Mouse (Mus musculus) spleen, postnatal 36 days (tissue): Measurements from ENCODE around the gene Ptprg.

ENCODE experiments used
- DNase-seq, 2 experiments: peaks; one replicate each; pipeline ENCODE4 v3.0.0; 2022; ENCODE audit warnings: low spot score in 2 of 2, mixed read lengths in 1 of 2

Ptprg gene

GRCm38 (mm10) chr14:11553273-11553665, at the start of gene Ptprg:
Ptprg (plus strand) TSS chr14:11553532.
- peak in 1 of 2 experiments; percentile 7 for DNase-seq

- DNase-seq = no peak
These were observed 49.4 kb upstream of the Ptprg start for GRCm38 (mm10) chr14:11503803-11504365.

- DNase-seq = no peak
These were observed 43.2 kb upstream of the Ptprg start for GRCm38 (mm10) chr14:11510173-11510572.

- no peak for DNase-seq
These were observed 34.2 kb upstream of the Ptprg start for GRCm38 (mm10) chr14:11519171-11519570.

GRCm38 (mm10) chr14:11523052-11523451, 30.3 kb upstream of the Ptprg start:
- no peak for DNase-seq

GRCm38 (mm10) chr14:11529591-11529990, 23.7 kb upstream of the Ptprg start:
- DNase-seq = no peak

- DNase-seq = no peak
These were observed 18.9 kb upstream of the Ptprg start for GRCm38 (mm10) chr14:11534456-11534855.

GRCm38 (mm10) chr14:11536121-11536520, 17.2 kb upstream of the Ptprg start:
- no peak for DNase-seq

- no peak for DNase-seq
These were observed 1.4 kb upstream of the Ptprg start for GRCm38 (mm10) chr14:11551892-11552291.

- DNase-seq = no peak
These were observed 635 bp upstream of the Ptprg start for GRCm38 (mm10) chr14:11552521-11553272.

GRCm38 (mm10) chr14:11553679-11554305, 460 bp downstream of the Ptprg start:
- no peak for DNase-seq

- no peak for DNase-seq
These were observed 1.1 kb downstream of the Ptprg start for GRCm38 (mm10) chr14:11554306-11555041.

- no peak for DNase-seq
These were observed 1.7 kb downstream of the Ptprg start for GRCm38 (mm10) chr14:11555061-11555501.

GRCm38 (mm10) chr14:11555521-11556355, 2.4 kb downstream of the Ptprg start:
- DNase-seq = no peak

GRCm38 (mm10) chr14:11556356-11557130, 3.2 kb downstream of the Ptprg start:
- DNase-seq = no peak

- no peak for DNase-seq
These were observed 5.2 kb downstream of the Ptprg start for GRCm38 (mm10) chr14:11558496-11558895.

GRCm38 (mm10) chr14:11560641-11561232, 7.4 kb downstream of the Ptprg start:
- DNase-seq = no peak

- DNase-seq = no peak
These were observed 8.1 kb downstream of the Ptprg start for GRCm38 (mm10) chr14:11561397-11561796.

- DNase-seq = no peak
These were observed 9.5 kb downstream of the Ptprg start for GRCm38 (mm10) chr14:11562870-11563269.

- DNase-seq = no peak
These were observed 10.3 kb downstream of the Ptprg start for GRCm38 (mm10) chr14:11563656-11564055.
